Mouse (Mus musculus): ENCODE data around the gene Nxph3. TPM values are rescaled to one million over a fixed set of nuclear protein-coding genes. Genes with fewer than 3 reads are reported as not detected.
"Not testable (repeated sequence)": the region's sequence is repeated elsewhere in the genome, so short reads cannot be mapped to it uniquely, and the experiment has no call there.

The Nxph3 gene
- total RNA-seq, 2 experiments from 2014 or later, result not detected

DNA sequence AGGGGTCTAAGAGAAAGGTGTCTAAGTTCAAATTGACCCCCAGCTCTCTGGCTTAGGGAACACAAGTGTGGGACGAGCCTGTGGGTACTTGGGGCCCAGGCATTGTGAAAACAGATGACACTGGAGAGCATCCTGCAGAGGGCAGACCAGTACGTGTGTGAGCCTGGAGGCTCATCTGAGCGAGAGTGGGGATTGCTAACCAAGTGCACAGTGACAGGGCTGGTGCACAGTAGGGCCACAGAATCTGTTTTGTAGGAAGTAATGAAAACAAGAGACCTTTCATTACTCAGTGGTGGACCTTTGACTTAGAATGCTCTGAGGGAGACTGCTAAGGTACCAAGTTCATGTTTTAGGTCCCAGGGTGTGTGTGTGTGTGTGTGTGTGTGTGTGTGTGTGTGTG is 5.6 kb upstream of the Nxph3 start:
- no peak for ATAC-seq (ENCODE audit: poor library complexity, severe bottlenecking)

DNA sequence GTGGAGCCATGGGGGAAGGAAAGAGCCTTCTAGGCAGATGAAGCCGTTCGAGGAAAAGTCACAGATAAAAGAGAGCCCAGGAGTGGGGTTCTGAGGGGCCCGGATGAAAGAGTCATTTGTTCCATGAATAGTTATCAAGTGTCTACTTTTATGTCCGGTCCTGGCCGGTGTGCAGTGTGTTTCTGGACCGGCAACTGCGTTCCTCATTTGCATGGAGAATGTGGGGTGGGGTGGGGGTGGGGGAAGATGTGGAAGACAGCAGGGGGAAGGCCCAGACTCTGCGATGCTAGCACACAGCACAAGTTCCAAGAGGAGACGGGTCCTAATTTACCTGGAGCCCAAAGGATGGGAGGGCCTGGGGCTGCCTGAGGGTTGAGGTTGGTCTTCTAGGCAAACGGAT is 4.9 kb upstream of the Nxph3 start:
- no peak for ATAC-seq (ENCODE audit: poor library complexity, severe bottlenecking)

DNA sequence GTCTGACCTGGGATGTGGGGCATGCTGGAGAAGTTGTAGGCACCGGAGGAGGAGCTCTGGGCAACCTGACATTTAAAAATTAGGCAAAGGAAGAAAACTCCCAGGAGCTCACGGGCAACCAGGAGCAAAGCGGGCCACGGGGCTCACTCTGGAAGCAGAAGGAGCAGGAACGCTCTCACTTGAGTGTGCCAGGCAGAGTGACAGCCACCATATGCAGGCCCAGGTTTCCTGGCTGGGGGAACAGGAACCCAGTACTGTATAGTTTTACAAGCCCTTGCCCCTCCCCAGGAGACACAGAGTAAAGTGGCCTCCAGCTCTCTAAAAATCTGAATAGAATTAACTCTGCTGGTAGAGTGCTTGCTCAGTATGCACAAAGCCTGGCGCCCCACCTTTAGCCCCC is 2.8 kb upstream of the Nxph3 start:
- ATAC-seq (ENCODE audit: poor library complexity, severe bottlenecking), result no peak

DNA sequence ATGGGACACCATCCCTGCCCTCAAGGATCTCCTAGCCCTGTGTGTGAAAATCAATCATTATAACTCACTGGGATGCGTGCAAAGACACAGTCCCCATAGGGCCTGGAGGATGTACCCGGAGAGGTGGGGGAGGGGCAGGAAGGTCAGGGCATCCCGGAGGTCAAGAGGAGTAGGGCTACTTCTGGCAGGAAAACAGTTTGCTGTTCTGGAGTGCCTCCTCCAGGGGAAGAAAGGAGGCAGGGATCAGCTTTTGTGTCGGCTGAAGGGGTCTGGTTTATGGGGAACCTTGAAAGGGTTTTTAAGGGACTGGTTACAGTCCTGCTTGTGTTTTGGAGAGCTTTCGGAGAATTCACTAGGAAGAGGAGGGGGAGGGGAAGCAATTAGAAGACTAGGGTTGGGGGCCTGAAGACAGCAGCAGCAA is 2.1 kb upstream of the Nxph3 start:
- no peak for ATAC-seq (ENCODE audit: poor library complexity, severe bottlenecking)

DNA sequence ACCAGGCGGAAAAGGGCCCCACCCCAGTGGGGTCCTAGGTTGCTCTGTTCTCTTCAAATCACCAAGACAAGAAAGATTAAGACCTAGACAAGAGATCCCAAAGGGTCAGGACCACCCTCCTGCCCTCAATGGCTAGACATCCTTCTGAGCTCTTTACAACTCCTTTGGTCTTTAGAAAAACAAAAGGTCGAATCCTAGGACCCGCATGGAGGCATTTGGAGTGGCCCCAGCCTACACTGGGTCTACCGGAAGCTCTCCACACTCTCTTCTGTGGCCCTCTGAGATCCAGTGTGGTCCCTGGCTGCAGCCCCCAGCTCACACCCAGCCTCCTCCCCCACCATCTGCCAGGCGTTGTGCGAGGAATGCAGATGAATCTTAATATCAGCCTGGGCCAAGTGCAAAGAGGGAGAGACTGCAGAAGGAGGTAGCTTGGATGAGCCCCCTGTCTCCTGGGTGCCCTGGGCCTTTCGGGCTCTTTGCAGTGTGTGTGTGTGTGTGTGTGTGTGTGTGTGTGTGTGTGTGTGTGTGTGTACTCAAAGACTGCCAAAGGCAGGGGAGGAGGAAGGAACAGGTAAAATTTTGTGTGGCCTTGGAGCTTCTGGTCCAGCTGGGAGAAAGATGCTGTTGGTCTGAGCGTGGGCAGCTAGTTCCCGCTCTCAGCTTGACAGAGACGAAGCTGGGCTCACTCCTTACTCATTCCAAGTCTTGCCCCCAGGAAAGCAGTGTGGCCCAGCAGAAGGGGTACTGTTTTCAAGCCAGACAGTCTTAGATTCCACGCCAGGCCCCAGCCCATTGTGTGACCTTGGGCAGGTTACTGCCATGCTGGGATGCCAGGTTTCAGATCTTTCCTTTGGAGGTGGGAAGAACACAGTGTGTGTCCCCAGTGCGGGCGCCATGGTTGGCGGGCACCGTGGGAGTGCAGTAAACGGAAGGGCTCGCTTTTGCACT is 1.3 kb upstream of the Nxph3 start:
- no peak for ATAC-seq (ENCODE audit: poor library complexity, severe bottlenecking)

DNA sequence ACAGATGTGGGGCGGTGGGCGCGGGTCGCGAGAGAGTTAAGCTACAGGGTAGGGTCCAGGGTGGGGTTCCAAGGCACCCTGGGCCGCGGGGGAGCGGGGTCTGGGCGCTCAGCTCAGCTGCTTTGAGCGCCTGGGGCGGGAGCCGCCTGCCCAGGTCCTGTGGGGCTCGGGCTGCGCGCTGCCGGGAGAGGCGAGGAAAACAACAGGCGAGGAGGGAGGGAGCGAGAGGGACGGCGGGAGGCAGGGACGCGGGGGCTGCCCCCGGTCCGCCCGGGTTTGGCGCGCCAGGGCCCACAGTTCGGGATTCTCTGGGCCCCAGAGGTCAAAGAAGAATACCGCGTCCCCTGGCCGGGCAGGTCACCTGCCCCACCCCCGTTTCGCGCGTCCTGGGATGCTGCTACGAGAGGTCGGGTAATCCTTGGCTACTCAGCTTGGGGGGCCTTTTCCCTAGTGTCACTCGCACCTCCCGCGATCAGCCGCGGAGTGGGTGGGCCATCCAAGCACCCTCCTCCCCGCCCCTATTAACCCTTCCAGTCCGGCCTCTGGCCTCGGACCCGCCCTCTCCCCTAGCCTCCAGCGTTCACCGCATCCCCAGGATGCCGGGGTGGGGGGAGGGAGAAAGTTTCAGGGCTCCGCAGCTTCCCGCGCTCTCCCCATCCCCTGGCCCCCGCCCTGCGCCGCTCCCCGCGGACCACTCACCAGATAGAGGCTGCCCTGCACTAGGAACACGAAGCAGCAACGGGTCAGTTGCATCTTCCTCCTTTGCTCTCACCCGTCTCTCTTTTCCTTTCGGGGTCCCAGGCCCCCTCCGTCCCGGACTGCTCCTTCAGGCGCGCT is 691 bp downstream of the Nxph3 start:
- no peak for ATAC-seq (ENCODE audit: poor library complexity, severe bottlenecking)

DNA sequence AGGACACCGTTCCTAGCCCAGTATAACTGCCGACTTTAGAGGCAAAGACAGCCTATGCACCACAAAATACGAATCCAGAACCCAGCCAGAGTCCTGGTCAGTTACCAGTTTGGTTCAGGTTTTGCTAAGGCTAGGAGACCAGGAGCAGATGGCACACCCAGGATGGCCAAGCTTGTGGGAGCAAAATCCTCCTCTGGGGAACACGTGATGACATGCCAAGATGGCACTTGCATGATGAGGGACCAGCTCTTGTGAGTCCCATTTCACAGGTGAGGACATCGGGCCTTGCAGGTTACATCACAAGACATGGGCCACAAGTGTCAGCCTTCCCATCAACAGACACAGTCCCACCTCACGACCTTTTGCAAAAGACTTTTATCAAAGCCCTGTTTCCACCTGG is 2.0 kb downstream of the Nxph3 start:
- ATAC-seq (ENCODE audit: poor library complexity, severe bottlenecking), result no peak

DNA sequence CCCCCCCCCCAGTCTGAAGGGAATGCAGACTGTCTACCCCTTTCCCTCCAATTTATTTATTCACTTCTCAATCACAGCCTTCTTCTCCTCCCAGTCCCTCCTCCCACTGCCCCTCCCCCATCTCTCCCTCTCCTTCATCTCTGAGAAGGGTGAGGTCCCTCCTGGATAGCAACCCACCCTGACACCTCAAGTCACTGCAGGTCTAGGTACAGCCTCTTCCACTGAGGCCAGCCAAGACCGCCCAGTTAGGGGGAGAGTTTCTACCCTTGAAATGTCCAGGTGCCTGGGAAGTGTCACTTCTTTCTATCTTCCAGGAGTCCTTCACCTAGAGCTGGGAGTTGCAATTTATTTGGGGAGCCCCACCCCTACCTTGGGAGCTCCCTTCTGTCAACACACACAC is 2.5 kb downstream of the Nxph3 start:
- ATAC-seq (ENCODE audit: poor library complexity, severe bottlenecking), result no peak

DNA sequence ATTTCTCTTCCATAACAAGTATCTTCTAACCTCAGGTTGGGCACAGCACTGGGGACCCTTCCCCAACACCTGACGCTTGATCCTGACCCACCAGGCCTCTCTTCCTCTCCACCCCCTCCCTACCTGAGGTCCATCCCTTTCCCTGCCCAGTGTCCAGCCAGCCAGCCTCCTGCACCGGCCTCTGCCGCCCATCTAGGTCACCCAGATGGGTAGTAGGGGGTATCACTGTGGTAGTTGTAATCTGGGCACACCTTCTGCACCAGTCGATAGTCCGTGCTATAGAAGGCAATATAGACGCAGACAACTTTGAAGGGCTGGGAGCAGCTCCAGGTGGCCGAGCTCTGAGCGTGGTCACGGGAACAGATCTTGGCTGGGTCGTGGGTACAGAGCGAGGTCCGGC is 3.7 kb downstream of the Nxph3 start:
- ATAC-seq (ENCODE audit: poor library complexity, severe bottlenecking), result no peak

DNA sequence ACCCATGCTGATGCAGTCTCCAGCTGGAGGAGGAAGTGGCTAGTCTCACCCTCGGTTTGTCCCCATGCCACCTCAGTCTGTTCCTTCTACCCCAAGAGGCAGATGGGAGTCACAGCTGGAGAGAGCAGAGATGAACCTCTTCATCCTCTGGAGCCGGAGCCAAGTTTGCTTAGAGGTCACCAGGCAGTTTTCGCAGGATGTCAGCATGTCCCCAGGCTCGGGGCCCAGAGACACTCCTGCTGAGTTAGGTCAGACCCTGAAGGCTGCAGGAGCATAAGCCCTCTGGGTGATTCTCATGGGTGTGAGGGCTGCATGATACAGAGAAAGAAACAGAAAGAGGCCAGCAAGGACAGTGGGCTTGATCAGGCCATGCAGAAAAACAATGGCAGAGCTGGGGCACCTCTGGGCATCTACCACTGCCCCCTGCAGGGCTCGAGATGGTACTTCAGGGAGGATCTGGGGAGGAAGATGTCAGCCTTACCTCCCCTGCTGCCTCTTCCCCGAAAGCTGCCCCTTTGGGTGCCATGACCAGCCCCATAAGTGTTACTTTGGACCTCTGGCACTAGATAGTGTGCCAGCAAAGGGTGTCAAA is 5.1 kb downstream of the Nxph3 start:
- ATAC-seq (ENCODE audit: poor library complexity, severe bottlenecking), result no peak

DNA sequence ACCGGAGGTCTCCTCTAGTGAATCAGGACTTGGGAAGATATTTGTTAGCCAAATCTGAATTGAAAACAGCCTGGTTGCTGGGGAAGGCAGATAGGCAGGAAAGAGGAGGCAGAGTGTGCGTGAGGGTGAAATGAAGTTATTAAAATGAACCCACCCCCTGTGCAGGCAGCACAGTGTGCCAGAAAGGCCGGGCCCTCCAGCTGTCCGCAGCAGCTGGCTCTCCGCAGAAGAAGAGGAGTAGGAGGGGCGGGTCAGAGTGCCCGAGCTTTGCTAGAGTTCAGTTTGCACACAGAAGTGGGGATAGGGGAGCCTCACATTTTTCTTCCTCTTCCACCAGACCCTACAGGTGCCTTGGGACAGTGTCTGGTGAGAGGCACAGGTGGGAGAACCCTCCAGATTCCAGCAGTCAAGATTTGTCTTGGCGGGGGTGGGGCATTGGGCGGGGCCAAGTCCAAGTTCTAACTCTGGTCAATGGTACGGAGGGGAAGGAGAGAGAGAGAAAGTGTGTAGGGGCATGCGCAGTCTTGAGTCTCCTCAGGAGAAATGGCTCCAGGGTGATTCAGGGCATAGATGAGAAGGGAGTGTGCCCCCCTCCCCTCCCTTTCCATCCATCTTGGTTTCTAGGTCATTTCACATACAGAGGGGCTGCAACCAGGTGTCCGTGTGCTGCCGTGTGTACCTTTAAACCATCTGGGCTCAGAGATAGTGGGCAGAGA is 6.0 kb downstream of the Nxph3 start:
- ATAC-seq (ENCODE audit: poor library complexity, severe bottlenecking), result no peak

DNA sequence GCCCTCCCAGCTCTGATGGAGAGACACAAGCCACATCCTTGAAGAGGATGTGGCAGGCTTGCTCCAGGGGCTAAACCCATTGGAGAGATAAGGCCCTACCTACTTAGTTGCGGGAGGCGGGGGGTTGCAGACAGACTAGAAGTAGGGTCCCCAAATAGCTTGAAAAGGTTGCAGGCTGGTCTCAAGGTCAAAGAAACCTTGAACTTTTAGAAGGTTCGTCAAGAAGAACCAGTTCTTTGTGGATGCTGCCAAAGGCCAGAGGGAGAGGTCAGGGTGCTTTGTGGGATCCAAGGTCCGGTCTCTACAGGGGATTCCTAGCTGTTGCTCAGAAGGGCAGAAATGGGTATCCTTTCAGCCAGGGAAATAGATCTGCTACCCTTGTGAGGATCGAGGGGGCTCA is 6.6 kb downstream of the Nxph3 start:
- ATAC-seq (ENCODE audit: poor library complexity, severe bottlenecking), result no peak

DNA sequence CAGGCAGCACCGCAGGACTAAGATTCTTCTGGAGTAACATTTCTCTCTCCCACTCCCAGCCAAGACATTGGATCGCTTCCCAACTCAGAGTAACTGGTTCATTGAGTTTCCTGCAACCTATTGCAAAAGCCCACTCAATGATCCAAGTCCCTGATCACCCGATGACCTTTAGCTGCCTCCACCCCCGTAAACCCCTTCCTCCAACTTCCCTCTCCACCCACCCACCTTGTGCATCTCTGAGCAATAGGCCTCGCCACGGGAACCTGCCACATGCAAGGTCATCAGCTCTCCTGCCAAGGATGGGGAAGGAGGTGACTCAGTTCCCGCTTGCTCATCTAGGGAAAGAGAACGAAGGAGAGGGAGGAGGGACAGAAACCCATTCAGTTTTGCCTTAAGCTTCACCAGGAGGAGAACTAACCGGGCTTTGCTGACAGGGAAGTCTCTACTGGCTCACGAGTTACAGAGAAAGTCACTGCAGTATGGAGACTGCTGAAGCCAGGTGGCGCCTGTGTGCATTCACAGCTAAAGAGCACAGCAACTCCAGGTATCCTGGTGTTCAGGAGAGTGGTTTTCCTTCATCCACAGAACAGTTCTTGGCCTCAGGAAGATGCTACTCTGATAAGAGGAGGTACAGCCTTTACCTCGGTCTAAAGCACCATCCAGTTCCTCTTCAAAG is 7.2 kb downstream of the Nxph3 start:
- ATAC-seq (ENCODE audit: poor library complexity, severe bottlenecking), result no peak

DNA sequence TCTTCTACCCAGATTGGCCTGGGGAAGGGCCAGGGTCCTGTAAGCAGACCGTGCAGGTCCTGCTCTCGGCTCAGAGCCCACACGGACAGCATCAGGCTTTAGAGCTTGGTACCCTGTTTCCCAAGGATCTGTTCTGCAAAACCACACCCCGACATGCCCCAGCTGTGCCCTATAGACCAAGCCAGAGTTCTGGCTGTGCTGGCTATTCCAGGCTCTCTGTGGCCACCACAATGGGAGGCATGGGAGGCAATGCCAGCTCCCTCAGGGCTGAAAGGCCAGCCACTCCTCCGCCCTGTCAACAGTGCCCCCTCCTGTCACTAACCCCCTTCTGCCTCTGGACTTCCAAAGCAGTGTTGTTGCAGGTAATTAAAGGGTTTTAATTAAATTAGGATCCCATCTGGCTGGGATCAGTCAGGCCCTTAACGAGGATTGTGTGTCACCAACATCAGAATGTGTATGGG is 10.1 kb downstream of the Nxph3 start:
- ATAC-seq (ENCODE audit: poor library complexity, severe bottlenecking), result no peak

DNA sequence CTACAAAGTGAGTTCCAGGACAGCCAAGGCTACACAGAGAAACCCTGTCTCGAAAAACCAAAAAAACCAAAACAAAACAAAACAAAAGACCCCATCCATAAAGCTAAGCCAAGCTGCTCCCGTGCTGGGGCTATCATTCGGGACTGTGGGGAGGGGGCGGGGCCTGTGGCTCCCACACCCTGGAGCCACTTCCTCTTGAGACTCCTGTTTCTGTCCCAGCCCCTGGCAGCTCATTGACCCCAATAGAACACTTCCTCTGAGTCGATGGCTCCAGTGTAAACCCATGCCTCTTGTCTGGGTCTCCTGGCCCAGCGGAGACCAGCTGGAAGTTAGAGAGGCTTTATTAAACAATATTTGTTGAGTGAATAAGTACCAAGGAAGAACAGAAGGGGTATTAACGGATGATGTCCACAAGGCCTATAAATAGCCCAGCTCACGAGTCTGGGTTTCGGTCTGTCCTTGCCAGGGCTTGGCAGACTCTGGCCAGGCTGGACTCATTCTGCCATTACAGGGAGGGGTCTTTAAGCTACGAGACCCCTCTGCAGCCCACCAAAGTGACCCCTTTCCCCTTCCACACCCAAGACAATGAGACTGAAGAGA is 10.7 kb downstream of the Nxph3 start:
- peak; percentile 78 for ATAC-seq (ENCODE audit: poor library complexity, severe bottlenecking)

DNA sequence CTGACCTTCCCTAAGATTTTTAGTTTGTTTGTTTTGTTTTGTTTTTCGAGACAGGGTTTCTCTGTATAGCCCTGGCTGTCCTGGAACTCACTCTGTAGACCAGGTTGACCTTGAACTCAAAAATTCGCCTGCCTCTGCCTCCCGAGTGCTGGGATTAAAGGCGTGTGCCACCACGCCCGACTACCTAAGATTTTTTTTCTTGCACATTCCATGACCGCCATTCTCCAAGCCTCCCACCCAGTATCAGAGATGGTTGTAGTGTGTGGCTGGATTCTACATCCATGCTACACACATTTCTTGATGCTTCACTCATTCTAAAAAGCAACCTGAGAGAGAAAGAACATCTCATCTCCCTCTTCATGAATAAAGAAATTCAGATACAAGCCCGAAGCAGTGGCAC is 12.5 kb downstream of the Nxph3 start:
- not testable (repeated sequence) for ATAC-seq (ENCODE audit: poor library complexity, severe bottlenecking)

DNA sequence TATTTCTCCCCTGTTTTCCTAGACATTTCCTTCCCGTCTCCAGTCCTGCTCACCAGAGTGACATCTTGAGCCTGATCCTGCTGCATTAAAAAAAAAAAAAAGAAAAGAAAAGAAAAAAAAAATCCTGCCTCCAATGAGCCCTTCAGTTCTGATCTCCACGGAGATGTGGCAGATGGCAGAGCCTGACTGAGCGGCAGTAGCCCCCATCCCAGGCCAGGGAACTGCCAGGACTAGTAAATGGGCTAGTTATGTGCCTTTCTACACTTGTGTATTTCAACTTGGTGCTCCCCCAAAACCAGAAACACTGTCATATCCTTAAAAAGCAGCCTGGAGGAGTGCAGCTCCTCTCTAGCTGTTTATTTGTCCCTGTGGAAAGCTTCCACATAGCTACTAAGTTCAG is 13.5 kb downstream of the Nxph3 start:
- ATAC-seq (ENCODE audit: poor library complexity, severe bottlenecking), result no peak

DNA sequence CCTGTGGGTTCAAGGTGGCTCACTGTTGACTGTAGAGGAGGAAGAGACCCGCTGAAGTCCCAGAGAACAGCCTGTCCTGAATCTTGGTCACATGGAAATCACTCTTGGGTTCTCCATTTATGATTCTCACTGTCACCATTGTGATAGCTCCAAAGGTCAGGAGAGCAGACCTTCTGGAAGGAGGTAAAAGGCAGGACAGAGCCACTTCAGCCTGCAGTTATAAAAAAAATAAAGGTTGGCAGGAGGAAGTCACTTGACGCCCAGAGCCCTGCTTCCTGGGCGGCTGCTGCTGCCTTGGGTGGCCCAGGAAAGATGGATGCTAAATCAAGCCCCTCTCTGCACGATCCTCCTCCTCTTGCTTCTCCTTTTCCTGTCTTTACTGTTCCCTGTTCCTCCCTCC is 14.0 kb downstream of the Nxph3 start:
- no peak for ATAC-seq (ENCODE audit: poor library complexity, severe bottlenecking)

DNA sequence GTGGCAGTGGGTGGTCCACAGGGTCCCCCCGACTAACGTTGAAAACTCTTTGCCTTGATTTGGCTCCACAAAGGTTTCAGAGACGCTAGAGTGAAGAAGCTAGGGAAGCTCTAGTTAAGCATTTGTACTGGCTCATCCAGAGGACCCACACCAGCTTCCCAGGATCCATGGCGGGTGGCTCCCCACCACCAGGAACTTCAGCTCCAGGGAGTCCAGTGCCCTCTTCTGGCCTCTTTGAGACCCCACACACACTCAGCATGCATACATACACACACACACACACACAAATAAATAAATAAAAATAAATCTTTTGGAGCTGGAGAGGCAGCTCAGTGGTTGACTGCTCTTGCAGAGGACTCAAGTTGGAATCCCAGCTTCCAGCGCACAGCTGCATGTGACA is 16.4 kb downstream of the Nxph3 start:
- no peak for ATAC-seq (ENCODE audit: poor library complexity, severe bottlenecking)

DNA sequence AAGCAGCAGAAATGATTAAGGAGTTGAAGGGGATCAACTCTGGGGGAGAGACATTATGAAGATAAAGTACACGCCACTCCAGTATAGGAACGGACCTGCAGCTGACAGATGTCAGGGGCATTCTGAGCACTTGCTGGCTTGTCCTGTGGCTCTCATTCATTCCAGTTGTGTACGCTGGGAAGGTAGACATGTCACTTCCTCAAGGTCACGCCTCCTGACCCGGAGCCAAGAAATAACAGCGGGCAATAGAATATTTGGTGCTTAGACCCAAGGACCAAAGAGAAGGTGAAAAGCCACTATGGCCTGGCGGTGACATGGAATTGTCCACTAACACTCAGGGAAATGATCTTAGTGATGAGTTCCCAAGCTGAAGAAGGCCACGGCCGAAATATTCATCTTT is 18.5 kb downstream of the Nxph3 start:
- no peak for ATAC-seq (ENCODE audit: poor library complexity, severe bottlenecking)
